Mouse (Mus musculus) intestine, postnatal 0 days (tissue): ENCODE results near the gene Nop9. TPM values are rescaled to one million over a fixed set of nuclear protein-coding genes. Genes with fewer than 3 reads are reported as not detected.

Source experiments
- ATAC-seq: fragments of 200-750 bp; cut with Nextera tagmentation; 2 replicates; pipeline ENCODE4 v1.8.0; 2017; ENCODE audit warnings: mild to moderate bottlenecking, moderate TSS enrichment, moderate library complexity
- H3K27ac ChIP-seq: fragments of 300-500 bp; sonication (generic); 2 replicates; pipeline ENCODE4 v1.5.1; 2014; ENCODE audit warnings: mild to moderate bottlenecking, low read depth, low read length, moderate library complexity
- H3K27me3 ChIP-seq: fragments of 300-500 bp; sonication (generic); replicated peaks from 2 replicates; pipeline ENCODE4 v1.6.1; 2014; ENCODE audit warnings: low read length, mixed read lengths; ENCODE audit not compliant: control insufficient read depth, insufficient read depth
- H3K36me3 ChIP-seq: fragments of 300-500 bp; sonication (generic); 2 replicates; pipeline ENCODE4 v1.6.1; 2014; ENCODE audit warnings: mild to moderate bottlenecking, moderate library complexity; ENCODE audit not compliant: control insufficient read depth, insufficient read depth
- H3K4me1 ChIP-seq: fragments of 300-500 bp; sonication (generic); replicated peaks from 2 replicates; pipeline ENCODE4 v1.6.1; 2014; ENCODE audit warnings: antibody characterized with exemption, low read length, mixed read lengths; ENCODE audit not compliant: control insufficient read depth, insufficient read depth
- H3K4me2 ChIP-seq: fragments of 300-500 bp; sonication (generic); replicated peaks from 2 replicates; pipeline ENCODE4 v1.6.1; 2014; ENCODE audit warnings: low read depth, mild to moderate bottlenecking, moderate library complexity
- H3K4me3 ChIP-seq: fragments of 300-500 bp; sonication (generic); 2 replicates; pipeline ENCODE4 v1.5.1; 2014; ENCODE audit warnings: low read depth, low read length
- H3K9ac ChIP-seq: fragments of 300-500 bp; sonication (generic); 2 replicates; pipeline ENCODE4 v1.6.1; 2014; ENCODE audit warnings: mild to moderate bottlenecking, low read depth, low read length
- H3K9me3 ChIP-seq: fragments of 300-500 bp; sonication (generic); 2 replicates; pipeline ENCODE4 v1.6.1; 2016; ENCODE audit warnings: mixed run types; ENCODE audit not compliant: control insufficient read depth
- CTCF ChIP-seq: sonication (generic); IDR thresholded peaks from 2 replicates; pipeline ENCODE4 v1.5.1; 2016; ENCODE audit warnings: low read depth, mild to moderate bottlenecking, control low read depth, antibody characterized with exemption, moderate library complexity
- WGBS: fragments of 180-500 bp; shearing (Covaris S2); extraction: QIAGEN DNeasy Blood & Tissue Kit; methylation state at CpG from one replicate; pipeline ENCODE4 v1.1.7; 2014; 5-methylcytosine and 5-hydroxymethylcytosine counted together
- polyA plus RNA-seq: library from polyadenylated mRNA; unstranded; fragments of >200 nt; fragmentation: Nextera tagmentation; extraction: Ambion mirVana; gene quantifications from 2 replicates; pipeline ENCODE4 v1.2.1, GENCODE M21; 2015

The Nop9 gene
- polyA plus RNA-seq, 1 experiment from 2014 or later: 14.4 TPM

DNA sequence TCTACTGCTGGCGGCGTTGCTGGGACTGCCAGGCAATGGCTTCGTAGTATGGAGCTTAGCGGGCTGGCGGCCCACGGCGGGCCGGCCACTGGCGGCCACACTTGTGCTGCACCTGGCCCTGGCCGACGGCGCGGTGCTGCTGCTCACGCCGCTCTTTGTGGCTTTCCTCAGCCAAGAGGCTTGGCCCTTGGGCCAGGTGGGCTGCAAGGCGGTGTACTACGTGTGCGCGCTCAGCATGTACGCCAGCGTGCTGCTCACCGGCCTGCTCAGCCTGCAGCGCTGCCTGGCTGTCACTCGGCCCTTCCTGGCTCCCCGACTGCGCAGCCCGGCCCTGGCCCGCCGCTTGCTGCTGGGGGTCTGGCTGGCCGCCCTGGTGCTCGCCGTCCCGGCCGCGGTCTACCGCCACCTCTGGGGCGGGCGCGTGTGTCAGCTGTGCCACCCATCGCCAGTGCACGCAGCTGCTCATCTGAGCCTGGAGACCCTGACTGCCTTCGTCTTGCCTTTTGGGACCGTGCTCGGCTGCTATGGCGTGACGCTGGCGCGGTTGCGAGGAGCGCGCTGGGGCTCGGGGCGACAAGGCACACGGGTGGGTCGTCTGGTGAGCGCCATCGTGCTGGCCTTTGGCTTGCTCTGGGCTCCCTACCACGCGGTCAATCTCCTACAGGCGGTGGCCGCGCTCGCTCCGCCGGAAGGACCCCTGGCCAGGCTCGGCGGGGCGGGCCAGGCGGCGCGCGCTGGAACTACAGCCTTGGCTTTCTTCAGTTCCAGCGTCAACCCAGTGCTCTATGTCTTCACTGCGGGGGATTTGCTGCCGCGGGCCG is 16.7 kb downstream of the Nop9 start:
- no peak for ATAC-seq
- H3K27ac ChIP-seq: no peak overlapping the region
- H3K27me3 ChIP-seq: peaks cover 9% of the 10 kb centered on the region; the same call in 1 of the 2 replicates
- no peaks in the 10 kb centered on the region for H3K9me3 ChIP-seq
- H3K4me2 ChIP-seq: peak overlapping the region; percentile 89
- 1% methylated on average over 69 of the region's 77 CpGs for WGBS
- peak; percentile 52 for TF ChIP-seq CTCF
- H3K4me1 ChIP-seq: peaks cover 3% of the 10 kb centered on the region; the same call in 1 of the 2 replicates
- H3K36me3 ChIP-seq: no peaks in the 10 kb centered on the region
- H3K9ac ChIP-seq: peak overlapping the region; percentile 50
- H3K4me3 ChIP-seq: peak overlapping the region; percentile 46

DNA sequence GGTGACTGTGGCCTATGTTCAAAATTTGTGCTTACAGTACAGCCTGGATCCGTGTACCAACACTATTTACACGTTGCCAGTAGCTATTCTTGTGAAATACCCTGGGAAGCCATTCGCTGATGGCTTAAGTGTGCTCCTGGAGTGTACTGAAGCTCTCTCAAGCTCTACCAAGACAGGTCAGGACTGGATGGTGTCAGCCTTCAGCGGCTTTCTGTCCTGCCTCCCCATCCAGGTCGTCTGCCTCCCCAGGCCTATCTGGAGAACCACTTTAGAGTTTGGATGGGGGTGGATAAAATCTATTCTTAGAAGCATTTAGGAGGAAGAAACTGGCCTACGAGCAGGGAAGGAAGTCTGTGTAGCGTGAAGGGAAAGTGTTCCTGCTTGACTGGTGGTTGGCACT is 17.7 kb downstream of the Nop9 start:
- Histone ChIP-seq H3K4me2 (no peak overlapping the region), H3K27ac (no peak overlapping the region), H3K9me3 (no peaks in the 10 kb centered on the region), H3K36me3 (no peaks in the 10 kb centered on the region), H3K4me3 (no peak overlapping the region), H3K9ac (no peak overlapping the region), H3K4me1 (peaks cover 5% of the 10 kb centered on the region; the same call in 1 of the 2 replicates), H3K27me3 (peaks cover 9% of the 10 kb centered on the region; the same call in 1 of the 2 replicates)
- WGBS: 59% methylated on average over 7 of the region's 7 CpGs
- no peak for TF ChIP-seq CTCF
- no peak for ATAC-seq

DNA sequence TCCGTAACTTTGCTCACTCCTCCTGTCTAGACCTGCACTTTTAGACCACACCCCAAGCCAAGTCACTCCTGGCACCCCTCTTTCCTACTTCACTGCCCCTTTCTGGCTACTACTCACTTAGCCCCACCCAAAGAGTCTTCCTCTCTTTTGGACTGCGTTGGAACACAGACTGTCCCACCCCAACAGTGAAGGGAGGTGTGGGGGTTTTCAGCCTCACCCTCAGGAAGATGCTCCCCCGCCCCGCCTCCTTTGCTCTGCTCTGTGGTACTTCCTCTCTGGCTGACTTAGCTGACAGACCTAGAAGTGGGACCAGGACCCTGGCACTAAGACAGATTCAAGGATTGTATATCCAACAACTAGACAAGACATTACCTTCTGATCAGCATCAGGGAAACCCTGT is 20.2 kb downstream of the Nop9 start, which contains the start of gene Ltb4r1:
Gene Ltb4r1 (plus strand): TSS at position 267 of the 400 bp plus-strand sequence.
- ATAC-seq: no peak
- 72% methylated on average over 4 of the region's 4 CpGs for WGBS
- Histone ChIP-seq H3K4me1 (peaks cover 6% of the 10 kb centered on the region; the same call in 1 of the 2 replicates), H3K27ac (no peak within 1 kb of the TSS), H3K36me3 (no peaks in the 10 kb centered on the region), H3K9ac (no peak within 1 kb of the TSS), H3K9me3 (no peaks in the 10 kb centered on the region), H3K4me3 (no peak within 1 kb of the TSS), H3K4me2 (no peak within 1 kb of the TSS), H3K27me3 (peaks cover 9% of the 10 kb centered on the region; the same call in 1 of the 2 replicates)
- TF ChIP-seq CTCF: no peak

GRCm38 (mm10) chr14:55767519-55768414 is 22.3 kb downstream of the Nop9 start:
- H3K9ac ChIP-seq: no peak overlapping the region; the same call in 1 of the 2 replicates
- H3K4me3 ChIP-seq: peak overlapping the region; percentile 27
- no peak overlapping the region for H3K27ac ChIP-seq
- peak; percentile 56 for ATAC-seq
- H3K9me3 ChIP-seq: no peaks in the 10 kb centered on the region
- peak overlapping the region; percentile 65 for H3K4me2 ChIP-seq
- TF ChIP-seq CTCF: peak; percentile 81
- H3K4me1 ChIP-seq: 0 out of 2 replicates have a peak, but pooled peaks cover 3% of the 10 kb centered on the region
- WGBS: 12% methylated on average over 52 of the region's 52 CpGs
- H3K27me3 ChIP-seq: peaks cover 5% of the 10 kb centered on the region; the same call in 1 of the 2 replicates
- H3K36me3 ChIP-seq: no peaks in the 10 kb centered on the region

GRCm38 (mm10) chr14:55768555-55768954 is 23.1 kb downstream of the Nop9 start:
- H3K36me3 ChIP-seq: no peaks in the 10 kb centered on the region

More at GRCm38 (mm10) chr14:55768555-55768954, 23.1 kb downstream of the Nop9 start:
- 0 out of 2 replicates have a peak, but pooled peaks cover 3% of the 10 kb centered on the region for H3K4me1 ChIP-seq
- H3K4me2 ChIP-seq: no peak overlapping the region
- H3K27ac ChIP-seq: no peak overlapping the region
- H3K4me3 ChIP-seq: no peak overlapping the region
- no peaks in the 10 kb centered on the region for H3K9me3 ChIP-seq
- ATAC-seq: no peak
- no peak for TF ChIP-seq CTCF
- H3K27me3 ChIP-seq: peaks cover 5% of the 10 kb centered on the region; the same call in 1 of the 2 replicates
- WGBS: 83% methylated on average over 6 of the region's 6 CpGs
- no peak overlapping the region for H3K9ac ChIP-seq
